Mouse (Mus musculus) forebrain, embryonic 15.5 days (tissue): ENCODE results near the gene Gm28374. TPM values are rescaled to one million over a fixed set of nuclear protein-coding genes. Genes with fewer than 3 reads are reported as not detected.
"Not testable (repeated sequence)": the region's sequence is repeated elsewhere in the genome, so short reads cannot be mapped to it uniquely, and the experiment has no call there.

ENCODE experiments used
- ATAC-seq: fragments of 200-750 bp; cut with Nextera tagmentation; replicated peaks from 2 replicates; pipeline ENCODE4 v1.8.0; 2017; ENCODE audit warnings: mild to moderate bottlenecking, moderate TSS enrichment, moderate library complexity
- H3K27ac ChIP-seq: fragments of 300-500 bp; sonication (generic); replicated peaks from 2 replicates; pipeline ENCODE4 v1.5.1; 2015; ENCODE audit warnings: mild to moderate bottlenecking, inconsistent platforms
- H3K27me3 ChIP-seq: fragments of 300-500 bp; sonication (generic); 2 replicates; pipeline ENCODE4 v1.6.1; 2015; ENCODE audit warnings: inconsistent platforms
- H3K36me3 ChIP-seq: fragments of 300-500 bp; sonication (generic); 2 replicates; pipeline ENCODE4 v1.6.1; 2015; ENCODE audit warnings: mild to moderate bottlenecking, inconsistent platforms
- H3K4me1 ChIP-seq: fragments of 300-500 bp; sonication (generic); 2 replicates; pipeline ENCODE4 v1.6.1; 2015; ENCODE audit warnings: inconsistent platforms
- H3K4me2 ChIP-seq: fragments of 300-500 bp; sonication (generic); replicated peaks from 2 replicates; pipeline ENCODE4 v1.6.1; 2015; ENCODE audit warnings: mild to moderate bottlenecking, inconsistent platforms
- H3K4me3 ChIP-seq: fragments of 300-500 bp; sonication (generic); 2 replicates; pipeline ENCODE4 v1.5.1; 2015; ENCODE audit warnings: mild to moderate bottlenecking, inconsistent platforms
- H3K9ac ChIP-seq: fragments of 300-500 bp; sonication (generic); replicated peaks from 2 replicates; pipeline ENCODE4 v1.6.1; 2015; ENCODE audit warnings: mild to moderate bottlenecking, inconsistent platforms
- H3K9me3 ChIP-seq: fragments of 300-500 bp; sonication (generic); 2 replicates; pipeline ENCODE4 v1.6.1; 2016; ENCODE audit warnings: inconsistent platforms
- WGBS: fragments of 180-500 bp; shearing (Covaris S2); methylation state at CpG from one replicate; pipeline ENCODE4 v1.1.7; 2015; ENCODE audit warnings: mixed read lengths; 5-methylcytosine and 5-hydroxymethylcytosine counted together
- polyA plus RNA-seq: library from polyadenylated mRNA; unstranded; fragments of >200 nt; fragmentation: Nextera tagmentation; extraction: Ambion mirVana; gene quantifications from 2 replicates; pipeline ENCODE4 v1.2.1, GENCODE M21; 2015

The Gm28374 gene
- 2.1 and 2.6 TPM in 2 replicates for polyA plus RNA-seq

DNA sequence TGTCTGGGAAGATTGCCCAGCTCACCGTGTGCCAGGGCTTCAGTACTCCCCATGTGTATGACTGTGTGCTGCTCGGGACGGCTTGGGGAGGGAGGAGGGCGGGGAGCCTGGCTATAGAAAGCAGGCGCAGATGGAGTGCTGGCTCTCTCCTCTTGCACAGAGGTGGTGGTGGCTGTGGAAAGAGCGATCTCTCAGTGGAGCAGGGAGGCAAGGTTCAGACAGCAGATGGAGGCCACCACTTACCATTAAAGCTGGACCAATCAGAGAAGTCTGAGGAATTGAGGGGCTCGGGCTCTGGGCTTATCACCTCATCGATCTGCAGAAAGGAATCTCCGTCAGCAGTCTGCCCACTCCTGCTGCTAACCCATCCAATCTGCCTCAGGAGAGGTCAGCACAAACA is at the start of gene Gm28374:
Gene Gm28374, minus strand, starts transcription at position 101 of the 400 bp plus-strand sequence.
- 85% methylated on average over 9 of the region's 9 CpGs for WGBS
- Histone ChIP-seq H3K27me3 (no peaks in the 10 kb centered on the region), H3K4me2 (no peak within 1 kb of the TSS), H3K36me3 (peaks cover 26% of the 10 kb centered on the region), H3K27ac (no peak within 1 kb of the TSS), H3K9ac (no peak within 1 kb of the TSS), H3K4me1 (peaks cover 28% of the 10 kb centered on the region), H3K9me3 (no peaks in the 10 kb centered on the region), H3K4me3 (no peak within 1 kb of the TSS)
- ATAC-seq = no peak

DNA sequence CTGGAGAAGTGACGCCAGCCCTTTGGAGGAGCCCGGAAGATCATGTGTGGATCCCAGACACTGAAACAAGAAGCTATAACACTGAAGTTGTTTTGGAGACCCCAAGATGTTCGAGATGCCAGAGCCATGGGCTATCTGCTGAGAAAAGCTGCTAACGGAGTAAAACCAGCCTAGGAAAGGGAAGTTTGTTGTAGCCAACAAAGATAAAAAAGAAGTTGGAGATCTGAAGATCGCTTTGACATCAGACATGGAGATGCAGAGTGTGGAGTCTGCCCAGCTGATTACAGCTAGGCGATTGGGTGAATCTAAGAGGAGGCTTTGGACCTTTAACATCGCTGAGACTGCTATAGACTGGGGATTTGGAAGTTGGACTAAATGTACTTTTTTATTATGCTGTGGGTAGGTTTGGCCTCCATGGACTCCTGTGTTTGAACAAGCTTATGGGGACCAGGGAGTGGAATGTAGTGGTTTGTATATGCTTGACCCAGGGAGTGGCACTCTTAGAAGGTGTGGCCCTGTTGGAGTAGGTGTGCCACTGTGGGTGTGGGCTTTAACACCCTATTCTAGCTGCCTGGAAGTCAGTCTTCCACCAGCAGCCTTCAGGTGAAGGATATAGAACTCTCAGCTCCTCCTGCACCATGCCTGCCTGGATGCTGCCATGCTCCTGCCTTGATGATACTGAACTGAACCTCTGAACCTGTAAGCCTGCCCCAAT is 48.5 kb upstream of the Gm28374 start:
- H3K4me1 ChIP-seq, H3K4me2 ChIP-seq, H3K4me3 ChIP-seq, H3K27me3 ChIP-seq, H3K9ac ChIP-seq, ATAC-seq, H3K9me3 ChIP-seq, H3K27ac ChIP-seq: not testable (repeated sequence)
- 81% methylated on average over 7 of the region's 7 CpGs for WGBS
- peaks cover 11% of the 10 kb centered on the region; the same call in 1 of the 2 replicates for H3K36me3 ChIP-seq

DNA sequence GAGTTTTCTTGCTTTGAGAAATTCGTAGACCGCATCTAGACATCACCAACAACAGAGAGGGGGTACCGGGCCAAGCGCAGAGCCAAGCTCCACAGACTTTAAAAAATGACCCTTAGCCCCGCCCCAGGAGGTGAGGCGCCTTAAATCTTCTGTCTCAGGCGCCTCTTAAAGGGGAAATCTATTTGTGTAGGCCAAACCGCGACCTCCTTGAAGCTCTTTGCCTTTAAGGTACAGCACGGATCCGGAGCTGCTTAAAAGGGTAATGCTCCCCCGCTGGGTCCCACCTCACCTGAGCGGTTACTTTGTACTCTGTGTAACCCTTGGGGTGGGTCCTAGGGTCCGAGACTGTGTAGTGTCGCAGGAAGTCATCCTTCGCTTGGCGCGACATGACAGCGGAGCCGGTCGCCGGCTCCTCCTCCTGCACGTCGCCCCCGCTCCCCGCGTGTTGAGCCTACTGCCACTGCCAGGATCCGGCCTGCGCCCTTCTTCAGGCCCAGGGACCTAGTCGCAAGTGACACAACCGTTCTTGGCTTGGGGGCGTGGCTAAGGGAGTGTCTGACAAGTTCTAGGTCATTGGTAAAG is 45.8 kb upstream of the Gm28374 start, which contains the start of gene Snx15:
Gene Snx15, minus strand, starts transcription at position 545 of the 582 bp plus-strand sequence.
- Histone ChIP-seq H3K27ac (peak within 1 kb of the TSS; percentile 85), H3K27me3 (no peaks in the 10 kb centered on the region), H3K4me2 (peak within 1 kb of the TSS; percentile 51), H3K4me1 (peaks cover 10% of the 10 kb centered on the region; the same call in 1 of the 2 replicates), H3K36me3 (no peaks in the 10 kb centered on the region), H3K4me3 (peak within 1 kb of the TSS; percentile 49), H3K9me3 (no peaks in the 10 kb centered on the region), H3K9ac (peak within 1 kb of the TSS; percentile 55)
- WGBS = under 1% methylated on average over 32 of the region's 32 CpGs
- peak; percentile 96 for ATAC-seq

DNA sequence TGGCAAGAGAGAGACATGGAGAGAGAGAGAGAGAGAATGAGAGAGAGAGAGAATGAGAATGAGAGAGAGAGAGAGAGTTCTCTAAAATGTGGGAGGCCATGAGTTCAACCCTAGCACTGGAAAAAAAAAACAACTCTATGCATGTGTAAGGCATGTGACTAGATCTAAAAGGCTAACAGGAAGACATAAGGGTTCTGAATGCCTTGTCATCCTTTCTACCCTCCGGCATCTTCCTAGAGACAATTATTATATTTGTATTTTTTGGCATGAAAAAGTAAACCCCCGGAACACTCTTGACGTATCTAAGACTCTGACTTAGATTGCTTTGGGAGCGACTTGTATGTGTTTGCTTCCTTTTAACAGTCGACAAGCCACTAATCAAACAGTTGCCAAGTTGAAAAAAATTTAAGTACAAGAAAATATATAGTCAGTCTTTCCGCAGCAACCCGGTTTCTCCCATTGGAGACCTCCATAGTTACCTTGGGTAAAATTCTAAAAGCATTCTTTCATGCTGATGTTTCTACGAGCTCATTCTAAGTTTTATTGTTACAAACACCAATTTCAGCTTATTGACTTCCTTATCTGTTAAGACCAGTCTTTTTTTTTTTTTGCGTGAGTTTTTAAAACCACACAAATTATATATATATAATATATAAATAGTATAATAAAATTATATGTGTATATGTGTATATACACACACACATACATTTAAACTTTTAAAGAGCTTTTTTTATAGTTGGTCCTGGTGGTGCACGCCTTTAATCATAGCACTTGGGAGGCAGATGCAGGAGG is 44.9 kb upstream of the Gm28374 start:
- H3K4me1 ChIP-seq = peaks cover 10% of the 10 kb centered on the region; the same call in 1 of the 2 replicates
- no peak overlapping the region for H3K9ac ChIP-seq
- peak overlapping the region; percentile 51 for H3K4me2 ChIP-seq
- no peaks in the 10 kb centered on the region for H3K27me3 ChIP-seq
- no peaks in the 10 kb centered on the region for H3K9me3 ChIP-seq
- H3K27ac ChIP-seq = peak overlapping the region; percentile 85; the same call in 1 of the 2 replicates
- H3K4me3 ChIP-seq = peak overlapping the region; percentile 49
- ATAC-seq = no peak
- WGBS = 76% methylated on average over 10 of the region's 10 CpGs
- H3K36me3 ChIP-seq = no peaks in the 10 kb centered on the region

DNA sequence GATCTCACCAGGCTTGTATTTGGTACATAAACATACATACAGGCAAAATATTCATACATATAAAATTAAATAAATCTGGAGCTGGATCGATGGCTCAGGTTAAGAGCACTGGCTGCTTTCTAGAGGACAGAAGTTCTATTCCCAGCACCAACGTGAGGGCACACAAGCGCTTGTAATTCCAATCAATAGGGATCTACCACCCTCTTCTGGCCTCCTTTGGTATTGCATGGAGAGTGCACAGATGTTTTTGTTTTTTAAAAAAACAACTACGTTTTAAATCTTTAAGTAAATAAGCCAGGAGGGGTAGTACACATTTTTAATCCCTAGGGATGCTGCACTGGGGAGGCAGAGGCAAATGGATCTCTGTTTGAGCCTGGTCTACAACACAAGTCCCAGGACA is 44.2 kb upstream of the Gm28374 start:
- Histone ChIP-seq H3K27ac (no peak overlapping the region), H3K27me3 (no peaks in the 10 kb centered on the region), H3K4me2 (no peak overlapping the region), H3K36me3 (no peaks in the 10 kb centered on the region), H3K4me1 (peaks cover 10% of the 10 kb centered on the region; the same call in 1 of the 2 replicates), H3K9ac (no peak overlapping the region), H3K4me3 (no peak overlapping the region), H3K9me3 (no peaks in the 10 kb centered on the region)
- 25% methylated on average over 4 of the region's 4 CpGs for WGBS
- no peak for ATAC-seq

DNA sequence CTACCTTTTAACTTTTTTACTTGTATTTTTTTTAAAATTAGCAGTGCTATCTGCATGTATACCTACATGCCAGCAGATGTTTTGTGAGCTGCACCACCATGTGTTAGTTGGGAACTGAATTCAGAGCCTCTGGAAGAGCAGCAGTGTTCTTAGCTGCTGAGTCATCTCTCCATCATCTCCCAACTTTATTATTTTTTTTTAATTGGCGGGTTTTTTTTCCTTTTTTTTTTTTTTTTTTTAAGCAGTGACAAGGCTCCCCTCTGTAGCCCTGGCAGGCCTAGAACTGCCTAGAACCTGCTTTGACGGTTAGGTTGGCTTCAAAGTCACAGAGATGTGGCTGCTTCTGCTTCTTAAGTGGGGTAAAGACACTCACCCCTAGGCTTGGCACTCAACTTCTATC is 42.8 kb upstream of the Gm28374 start:
- ATAC-seq = no peak
- Histone ChIP-seq H3K4me3 (no peak overlapping the region), H3K27me3 (no peaks in the 10 kb centered on the region), H3K36me3 (no peaks in the 10 kb centered on the region), H3K9ac (no peak overlapping the region), H3K9me3 (no peaks in the 10 kb centered on the region), H3K27ac (no peak overlapping the region), H3K4me2 (no peak overlapping the region), H3K4me1 (peaks cover 10% of the 10 kb centered on the region)
- 64% methylated on average over 2 of the region's 2 CpGs for WGBS

DNA sequence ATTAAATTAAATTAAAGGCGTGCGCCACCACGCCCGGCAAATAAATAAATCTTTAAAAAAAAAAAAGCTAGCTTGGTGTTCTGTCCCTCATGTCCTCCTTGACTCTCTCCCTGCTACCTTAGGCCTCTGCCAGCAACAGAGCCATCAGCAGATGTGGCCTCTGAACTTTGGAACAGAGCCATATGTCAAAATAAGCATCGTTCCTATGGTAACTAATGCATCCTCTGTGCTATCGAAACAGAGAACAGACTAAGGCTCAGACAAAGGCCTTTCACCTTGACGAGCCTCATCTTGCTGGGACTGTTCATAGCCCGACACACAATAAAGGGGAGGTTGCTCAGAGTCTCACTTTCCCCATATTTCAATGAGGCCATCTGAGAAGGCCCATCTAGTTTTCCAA is 41.3 kb upstream of the Gm28374 start:
- WGBS = 64% methylated on average over 8 of the region's 8 CpGs
- Histone ChIP-seq H3K4me1 (peaks cover 20% of the 10 kb centered on the region), H3K4me2 (no peak overlapping the region), H3K36me3 (no peaks in the 10 kb centered on the region), H3K4me3 (no peak overlapping the region), H3K27me3 (no peaks in the 10 kb centered on the region), H3K27ac (peak overlapping the region; percentile 25; the same call in 1 of the 2 replicates), H3K9me3 (no peaks in the 10 kb centered on the region), H3K9ac (no peak overlapping the region)
- no peak for ATAC-seq

DNA sequence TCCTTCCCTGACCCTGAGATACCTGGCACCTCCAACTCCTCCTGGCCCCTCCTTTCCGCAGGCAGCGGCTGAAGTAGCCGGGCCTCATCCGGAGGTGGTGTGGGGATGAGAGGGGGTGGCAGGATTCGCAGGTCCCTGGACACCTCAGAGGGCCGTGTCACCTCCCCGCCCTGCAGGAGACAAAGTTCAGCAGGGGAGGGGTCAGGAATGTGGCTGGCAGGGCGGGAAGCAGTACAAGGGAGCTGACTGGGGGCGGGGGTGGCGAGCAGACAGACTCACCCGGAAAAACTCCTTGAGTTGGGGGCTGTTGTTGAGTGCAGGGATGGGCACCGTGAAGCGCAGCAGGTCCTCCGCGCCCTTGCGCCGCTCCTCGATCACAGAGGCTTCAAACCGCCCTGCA is 39.7 kb upstream of the Gm28374 start:
- no peak overlapping the region for H3K4me3 ChIP-seq
- H3K9me3 ChIP-seq = no peaks in the 10 kb centered on the region
- WGBS = 42% methylated on average over 19 of the region's 19 CpGs
- H3K27me3 ChIP-seq = no peaks in the 10 kb centered on the region
- peaks cover 26% of the 10 kb centered on the region for H3K4me1 ChIP-seq
- no peak overlapping the region for H3K27ac ChIP-seq
- H3K9ac ChIP-seq = no peak overlapping the region
- H3K4me2 ChIP-seq = no peak overlapping the region
- H3K36me3 ChIP-seq = no peaks in the 10 kb centered on the region
- ATAC-seq = no peak

DNA sequence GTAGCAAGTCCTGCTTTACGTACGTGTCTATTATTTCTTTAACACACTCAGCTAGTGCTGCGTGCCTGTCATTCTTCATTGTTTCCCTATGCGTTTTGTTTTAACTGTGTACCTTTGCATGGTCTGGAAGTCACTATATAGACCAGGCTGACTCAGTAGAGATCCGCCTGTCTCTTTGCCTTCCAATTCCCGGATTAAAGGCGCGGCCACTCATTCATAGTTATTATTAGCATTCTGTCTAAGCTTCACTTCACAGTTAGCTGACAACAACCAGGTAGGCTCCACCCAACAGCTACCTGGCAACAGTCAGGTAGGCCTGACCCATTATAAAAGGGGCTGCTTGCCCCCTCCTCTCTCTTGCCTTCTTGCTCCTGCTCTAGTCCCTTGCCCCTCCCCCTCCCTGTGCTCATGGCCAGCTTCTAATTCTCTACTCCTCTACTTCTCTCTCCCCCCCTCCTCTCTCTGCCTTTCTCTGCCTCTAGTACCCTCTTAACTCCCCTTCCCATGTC is 36.7 kb upstream of the Gm28374 start:
- Histone ChIP-seq H3K4me3 (peak overlapping the region; percentile 84), H3K4me1 (peaks cover 32% of the 10 kb centered on the region), H3K36me3 (peaks cover 18% of the 10 kb centered on the region), H3K4me2 (peak overlapping the region; percentile 82), H3K9me3 (no peaks in the 10 kb centered on the region), H3K9ac (peak overlapping the region; percentile 86), H3K27ac (peak overlapping the region; percentile 96), H3K27me3 (no peaks in the 10 kb centered on the region)
- peak; percentile 35 for ATAC-seq
- under 1% methylated on average over 8 of the region's 8 CpGs for WGBS

DNA sequence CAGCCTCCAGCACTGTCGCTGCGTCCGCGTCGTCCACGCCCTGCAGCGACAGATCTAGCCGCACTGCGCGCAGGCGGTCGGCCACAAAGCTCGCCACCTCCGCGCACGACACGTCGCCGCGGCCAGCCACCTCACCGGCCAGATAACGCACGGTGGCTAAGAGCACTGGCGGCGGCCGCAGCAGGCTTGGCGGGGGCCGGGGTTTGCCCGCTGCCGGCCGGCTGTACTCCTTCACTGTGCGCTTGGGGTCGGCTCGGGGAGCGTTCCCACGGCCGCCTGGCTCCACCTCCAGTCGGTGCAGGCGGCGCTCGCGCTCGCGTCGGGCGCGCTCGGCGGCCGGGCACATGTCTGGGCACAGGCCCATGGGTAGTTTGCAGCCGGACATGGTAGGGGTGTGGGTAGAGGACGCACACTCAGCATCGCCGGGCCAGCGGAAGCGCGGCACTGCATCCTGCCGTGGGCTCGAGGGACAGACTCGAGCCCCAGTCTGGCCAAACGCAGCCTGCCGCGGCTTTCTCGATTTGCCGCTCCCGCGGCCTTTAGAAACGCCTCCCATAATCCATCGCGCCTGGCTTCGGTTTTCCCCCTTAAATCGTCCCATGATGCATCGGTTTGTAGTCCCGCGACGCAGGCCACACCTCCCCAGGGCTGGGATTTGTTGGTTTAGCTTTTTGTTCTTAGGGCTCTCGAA is 36.1 kb upstream of the Gm28374 start, which contains the start of gene Sac3d1:
Gene Sac3d1, minus strand, starts transcription at position 665 of the 691 bp plus-strand sequence.
- peak within 1 kb of the TSS; percentile 82 for H3K4me2 ChIP-seq
- no peaks in the 10 kb centered on the region for H3K27me3 ChIP-seq
- peak within 1 kb of the TSS; percentile 96 for H3K27ac ChIP-seq
- H3K36me3 ChIP-seq = peaks cover 18% of the 10 kb centered on the region
- H3K4me3 ChIP-seq = peak within 1 kb of the TSS; percentile 84
- H3K4me1 ChIP-seq = peaks cover 26% of the 10 kb centered on the region
- peak; percentile 89 for ATAC-seq
- H3K9ac ChIP-seq = peak within 1 kb of the TSS; percentile 86
- under 1% methylated on average over 77 of the region's 77 CpGs for WGBS
- H3K9me3 ChIP-seq = no peaks in the 10 kb centered on the region

DNA sequence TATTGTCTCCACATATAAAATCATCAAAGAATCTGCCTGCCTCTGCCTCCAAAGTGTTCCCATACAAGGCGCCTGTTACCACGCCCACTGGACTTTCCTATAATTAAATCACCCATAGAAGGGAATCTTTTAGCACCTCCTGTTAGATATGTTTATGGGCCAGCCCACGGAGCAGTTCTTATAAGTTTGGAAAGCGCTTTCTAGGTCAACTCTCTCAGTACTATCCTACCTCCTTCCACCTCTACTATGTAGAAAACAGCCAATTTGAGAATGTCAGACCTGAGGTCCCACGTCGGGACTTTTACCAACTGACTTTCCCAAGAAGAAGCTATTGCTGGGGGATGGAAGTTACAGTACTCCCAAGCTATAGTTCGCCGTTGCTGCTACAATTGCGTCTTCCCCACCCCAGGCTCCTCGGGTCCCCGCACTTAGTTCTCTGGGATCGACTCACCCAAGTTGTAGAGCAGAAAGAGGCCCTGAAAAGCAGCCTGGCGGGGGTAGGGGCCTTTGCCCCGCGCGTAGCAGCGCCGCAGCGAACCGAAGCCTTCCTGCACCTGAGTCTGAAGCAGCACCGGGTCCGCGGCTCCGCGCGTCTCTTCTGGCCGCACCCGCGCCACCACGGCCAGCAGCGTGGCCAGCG is 35.4 kb upstream of the Gm28374 start:
- ATAC-seq = 0 out of 2 replicates have a peak, but pooled peaks have one; percentile 2
- H3K36me3 ChIP-seq = peaks cover 18% of the 10 kb centered on the region
- H3K4me2 ChIP-seq = peak overlapping the region; percentile 82
- no peaks in the 10 kb centered on the region for H3K27me3 ChIP-seq
- H3K9me3 ChIP-seq = no peaks in the 10 kb centered on the region
- peak overlapping the region; percentile 86 for H3K9ac ChIP-seq
- H3K4me1 ChIP-seq = peaks cover 26% of the 10 kb centered on the region
- H3K4me3 ChIP-seq = peak overlapping the region; percentile 84
- H3K27ac ChIP-seq = peak overlapping the region; percentile 96
- 5% methylated on average over 32 of the region's 32 CpGs for WGBS
